Mouse (Mus musculus) hindbrain, embryonic 10.5 days (tissue): ENCODE measurements at regions not wholly inside any gene's neighbourhood (a gene's known extent, or its start where the extent isn't known, plus 50 kb on each side); places are given as distances from the start of the nearest gene placed in this dataset.

Source experiments
- DNase-seq: peaks from one replicate; pipeline ENCODE4 v3.0.0-alpha.2; 2017; ENCODE audit warnings: low spot score
- H3K27ac ChIP-seq: fragments of 300-500 bp; sonication (generic); 2 replicates; pipeline ENCODE4 v1.5.1; 2016; ENCODE audit warnings: mild to moderate bottlenecking, moderate library complexity
- H3K27me3 ChIP-seq: fragments of 300-500 bp; sonication (generic); 2 replicates; pipeline ENCODE4 v1.6.1; 2016; ENCODE audit warnings: mild to moderate bottlenecking; ENCODE audit not compliant: poor library complexity, insufficient read depth, severe bottlenecking
- H3K36me3 ChIP-seq: fragments of 300-500 bp; sonication (generic); 2 replicates; pipeline ENCODE4 v1.6.1; 2016; ENCODE audit warnings: mild to moderate bottlenecking, moderate library complexity
- H3K4me1 ChIP-seq: fragments of 300-500 bp; sonication (generic); replicated peaks from 2 replicates; pipeline ENCODE4 v1.6.1; 2016; ENCODE audit warnings: mild to moderate bottlenecking
- H3K4me3 ChIP-seq: fragments of 300-500 bp; sonication (generic); 2 replicates; pipeline ENCODE4 v1.5.1; 2016; ENCODE audit warnings: mild to moderate bottlenecking, moderate library complexity
- H3K9me3 ChIP-seq: fragments of 300-500 bp; sonication (generic); 2 replicates; pipeline ENCODE4 v1.6.1; 2016; ENCODE audit warnings: mild to moderate bottlenecking, moderate library complexity
- WGBS: fragments of 180-500 bp; shearing (Covaris S2); methylation state at CpG from one replicate; pipeline ENCODE4 v1.1.7; 2016; 5-methylcytosine and 5-hydroxymethylcytosine counted together

DNA sequence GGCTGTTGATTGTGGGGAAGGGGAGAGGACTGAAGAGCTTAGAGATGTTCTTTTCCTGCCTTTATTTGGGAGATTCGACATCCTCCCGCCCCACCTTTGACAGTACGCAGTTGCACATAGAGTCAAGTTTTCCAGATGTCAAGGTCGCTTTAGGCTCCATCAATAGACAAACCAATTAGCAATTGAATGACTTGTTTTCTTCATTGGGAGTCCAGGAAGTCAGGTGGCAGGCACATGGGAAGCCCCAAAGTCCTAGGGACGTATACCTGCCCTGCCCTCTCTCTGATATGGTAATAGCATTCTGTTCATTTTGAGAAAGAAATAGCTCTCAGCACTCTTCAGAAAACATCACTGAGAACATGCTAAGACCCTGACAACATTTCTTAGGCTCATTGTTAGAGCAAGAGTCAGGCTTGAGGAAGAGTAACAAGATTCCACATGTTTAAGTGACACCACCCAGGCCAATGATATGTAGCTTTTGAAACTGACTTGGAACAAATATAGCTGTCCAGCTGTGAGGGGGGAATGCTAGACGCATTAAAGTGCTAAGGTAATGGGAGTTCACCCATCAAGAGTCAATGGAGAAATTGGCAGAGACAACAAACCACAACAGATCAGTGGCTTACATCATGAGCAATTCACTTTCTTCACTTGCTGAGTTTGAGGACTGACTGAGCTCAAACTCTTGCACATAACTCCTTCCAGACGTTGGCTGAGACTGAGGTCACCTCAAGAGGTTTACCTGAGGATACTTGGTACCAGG, 499.9 kb downstream of the Dok5 start:
- H3K4me3 ChIP-seq: no peak overlapping the region

DNA sequence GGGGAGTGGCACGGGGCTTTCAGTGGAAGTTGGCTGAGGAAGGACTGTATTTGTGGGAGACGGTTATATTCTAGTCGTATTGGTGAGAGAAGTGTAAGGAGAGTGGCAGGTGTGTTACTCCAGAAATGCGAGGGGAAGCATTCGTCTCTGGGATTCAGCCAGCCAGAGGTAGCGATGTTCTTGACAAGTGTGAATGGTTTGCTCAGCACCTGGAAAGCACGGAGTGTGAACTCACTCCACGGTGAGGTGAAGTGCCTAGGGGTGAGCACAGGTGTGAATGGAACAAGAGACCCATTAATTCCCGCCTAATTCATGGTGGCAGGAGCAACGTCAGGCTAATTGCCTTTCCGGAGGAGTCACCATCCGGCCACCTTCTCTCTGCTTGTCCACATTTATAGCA, 498.9 kb downstream of the Dok5 start:
- DNase-seq: no peak
- 90% methylated on average over 12 of the region's 12 CpGs for WGBS
- no peak overlapping the region for H3K4me3 ChIP-seq
- no peaks in the 10 kb centered on the region for H3K36me3 ChIP-seq
- no peak overlapping the region for H3K27ac ChIP-seq
- H3K27me3 ChIP-seq: no peaks in the 10 kb centered on the region
- H3K9me3 ChIP-seq: peaks cover 3% of the 10 kb centered on the region; the same call in 1 of the 2 replicates
- peaks cover 4% of the 10 kb centered on the region; the same call in 1 of the 2 replicates for H3K4me1 ChIP-seq

More for the DNA sequence above, 499.9 kb downstream of the Dok5 start:
- Histone ChIP-seq H3K27me3 (no peaks in the 10 kb centered on the region), H3K4me1 (peaks cover 4% of the 10 kb centered on the region; the same call in 1 of the 2 replicates), H3K36me3 (no peaks in the 10 kb centered on the region), H3K27ac (no peak overlapping the region), H3K9me3 (peaks cover 3% of the 10 kb centered on the region; the same call in 1 of the 2 replicates)
- WGBS: 82% methylated on average over 7 of the region's 7 CpGs
- DNase-seq: no peak

DNA sequence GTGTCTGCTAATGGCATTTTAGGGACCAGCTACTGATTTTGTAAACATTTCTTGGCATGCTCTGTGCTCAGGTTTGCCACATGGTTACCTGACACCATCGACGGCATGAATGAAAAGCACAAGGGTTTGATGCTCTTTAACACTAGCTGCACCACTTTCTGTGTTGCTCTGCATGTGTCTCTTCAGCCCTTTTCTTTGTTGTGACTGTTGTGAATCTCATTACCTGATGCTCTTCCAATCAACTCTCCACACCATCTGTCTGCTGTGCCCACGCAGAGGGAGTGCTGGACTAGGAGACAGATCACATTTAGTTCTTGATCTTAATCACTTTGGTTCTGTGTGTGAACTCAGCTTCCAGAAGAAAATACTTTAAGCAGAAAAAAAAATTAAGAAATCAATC, 496.6 kb downstream of the Dok5 start:
- Histone ChIP-seq H3K9me3 (peaks cover 3% of the 10 kb centered on the region; the same call in 1 of the 2 replicates), H3K36me3 (no peaks in the 10 kb centered on the region), H3K4me3 (no peak overlapping the region), H3K27ac (0 out of 2 replicates have a peak overlapping the region, but pooled peaks have one; percentile 12), H3K27me3 (no peaks in the 10 kb centered on the region), H3K4me1 (peaks cover 4% of the 10 kb centered on the region; the same call in 1 of the 2 replicates)
- 52% methylated on average over 3 of the region's 3 CpGs for WGBS
- no peak for DNase-seq

DNA sequence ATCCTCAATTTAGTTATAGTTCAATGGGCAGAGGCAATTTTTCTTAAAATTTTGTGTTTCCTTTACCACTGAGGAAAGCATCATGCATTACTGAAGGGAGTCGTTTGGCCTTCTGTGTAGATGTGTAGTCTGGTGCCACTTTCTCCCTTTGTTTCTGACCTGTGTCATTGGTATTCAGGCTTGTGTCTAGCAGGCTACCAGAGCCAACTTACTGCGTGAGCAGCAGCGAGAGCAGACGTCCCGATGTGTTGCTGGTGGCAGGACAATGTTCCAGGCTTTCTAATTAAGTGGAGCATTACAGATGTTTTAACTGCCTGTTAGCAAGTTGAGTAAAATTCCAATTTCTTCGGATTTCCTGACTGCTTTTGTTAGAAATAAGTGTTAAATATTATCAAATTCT, 482.2 kb downstream of the Dok5 start:
- H3K4me1 ChIP-seq: no peaks in the 10 kb centered on the region
- H3K27me3 ChIP-seq: no peaks in the 10 kb centered on the region
- 76% methylated on average over 6 of the region's 6 CpGs for WGBS
- H3K9me3 ChIP-seq: no peaks in the 10 kb centered on the region
- H3K27ac ChIP-seq: no peak overlapping the region
- no peaks in the 10 kb centered on the region for H3K36me3 ChIP-seq
- DNase-seq: no peak
- no peak overlapping the region for H3K4me3 ChIP-seq

DNA sequence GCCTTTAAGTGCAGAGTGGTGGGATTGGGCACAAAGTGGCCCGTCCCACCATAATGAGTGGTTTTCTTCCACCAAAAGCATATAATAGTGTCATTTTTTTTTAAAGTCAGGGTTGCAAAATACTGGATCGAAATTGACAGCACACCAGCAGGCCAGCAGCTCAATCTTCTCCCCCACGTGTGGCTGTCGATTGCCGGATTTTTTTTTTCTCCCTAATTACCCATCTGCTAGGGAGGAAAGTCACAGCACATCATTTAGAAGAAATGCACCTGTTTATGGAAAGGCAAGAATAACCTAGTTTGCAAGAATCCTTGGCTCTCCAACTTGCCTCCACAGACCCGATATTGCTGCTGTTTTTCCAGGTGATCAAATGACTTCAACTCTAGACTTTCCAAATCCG, 464.9 kb downstream of the Dok5 start:
- WGBS: 85% methylated on average over 7 of the region's 7 CpGs
- no peak for DNase-seq
- Histone ChIP-seq H3K36me3 (no peaks in the 10 kb centered on the region), H3K27ac (no peak overlapping the region), H3K9me3 (no peaks in the 10 kb centered on the region), H3K27me3 (no peaks in the 10 kb centered on the region), H3K4me3 (no peak overlapping the region), H3K4me1 (no peaks in the 10 kb centered on the region)

DNA sequence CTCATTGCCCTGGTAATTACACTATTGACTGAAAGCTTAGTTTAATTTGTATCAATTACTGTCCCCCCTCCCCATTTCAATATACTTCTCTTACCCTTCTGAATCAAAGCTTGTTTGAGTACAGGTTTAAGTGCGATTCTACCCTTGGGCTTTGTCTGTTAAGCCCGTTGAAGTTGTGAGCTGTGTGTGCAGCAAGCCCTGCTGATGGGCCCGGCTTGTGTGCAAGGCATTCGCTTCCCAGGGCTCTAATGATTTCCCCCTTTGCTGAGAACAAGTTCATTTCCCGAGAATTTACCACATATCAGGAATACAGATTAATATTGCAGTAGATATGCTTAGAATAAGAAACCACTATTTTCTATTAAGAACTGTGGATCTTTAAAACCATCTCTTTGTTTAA, 460.6 kb downstream of the Dok5 start:
- Histone ChIP-seq H3K36me3 (no peaks in the 10 kb centered on the region), H3K27ac (no peak overlapping the region), H3K27me3 (no peaks in the 10 kb centered on the region), H3K9me3 (no peaks in the 10 kb centered on the region), H3K4me3 (no peak overlapping the region), H3K4me1 (no peaks in the 10 kb centered on the region)
- DNase-seq: no peak
- WGBS: 85% methylated on average over 5 of the region's 5 CpGs
